Mouse (Mus musculus): Measurements from ENCODE around the gene Dock9. TPM values are rescaled to one million over a fixed set of nuclear protein-coding genes. Genes with fewer than 3 reads are reported as not detected.
"Not testable (repeated sequence)": the region's sequence is repeated elsewhere in the genome, so short reads cannot be mapped to it uniquely, and the experiment has no call there.

The Dock9 gene
- polyA plus RNA-seq, 1 experiment from 2014 or later, result 9.7 TPM

- Histone ChIP-seq H3K4me1 (no peaks in the 10 kb centered on the region), H3K27ac (replicated peaks) (no peak overlapping the region), H3K27me3 (replicated peaks) (no peaks in the 10 kb centered on the region), H3K9me3 (replicated peaks) (no peaks in the 10 kb centered on the region), H3K36me3 (peaks cover 29% of the 10 kb centered on the region), H3K4me3 (replicated peaks) (no peak overlapping the region), H3K4me2 (no peak overlapping the region), H3K9ac (replicated peaks) (no peak overlapping the region)
- no peak for ATAC-seq (ENCODE audit: low FRiP score)
- WGBS, result 80% methylated on average over 14 of the region's 14 CpGs
Observed at GRCm38 (mm10) chr14:121634093-121634735, 163.4 kb downstream of the Dock9 start.

- Histone ChIP-seq H3K36me3 (peaks cover 19% of the 10 kb centered on the region; the same call in 1 of the 2 replicates), H3K4me1 (no peaks in the 10 kb centered on the region), H3K9me3 (replicated peaks) (no peaks in the 10 kb centered on the region), H3K9ac (replicated peaks) (no peak overlapping the region), H3K27ac (replicated peaks) (no peak overlapping the region), H3K4me2 (no peak overlapping the region), H3K27me3 (replicated peaks) (no peaks in the 10 kb centered on the region), H3K4me3 (replicated peaks) (no peak overlapping the region)
- 96% methylated on average over 8 of the region's 8 CpGs for WGBS
- ATAC-seq (ENCODE audit: low FRiP score), result no peak
Observed at GRCm38 (mm10) chr14:121631934-121632333, 165.7 kb downstream of the Dock9 start.

DNA sequence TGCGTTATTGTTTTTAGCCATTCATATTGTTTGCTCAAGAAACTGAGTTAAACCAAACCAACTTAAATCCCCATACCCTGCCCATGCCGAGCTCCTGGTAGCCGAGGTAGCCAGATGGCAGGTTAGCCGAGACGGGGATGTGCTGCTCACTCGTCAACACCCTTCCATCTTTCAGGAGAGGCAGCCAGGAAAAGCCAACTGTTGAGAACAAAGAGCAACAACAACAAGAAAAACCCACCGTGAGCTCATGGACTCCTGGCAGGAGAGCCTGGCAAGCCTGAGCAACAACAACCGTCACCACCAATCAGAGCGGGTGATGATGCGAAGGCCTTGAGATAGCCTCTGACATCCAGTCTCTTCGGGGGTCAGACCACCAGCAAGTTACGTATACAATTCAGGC lies 170.9 kb downstream of the Dock9 start:
- Histone ChIP-seq H3K27me3 (replicated peaks) (no peaks in the 10 kb centered on the region), H3K9me3 (replicated peaks) (no peaks in the 10 kb centered on the region), H3K27ac (replicated peaks) (no peak overlapping the region), H3K4me3 (replicated peaks) (no peak overlapping the region), H3K4me2 (no peak overlapping the region), H3K4me1 (no peaks in the 10 kb centered on the region), H3K9ac (replicated peaks) (no peak overlapping the region), H3K36me3 (peaks cover 21% of the 10 kb centered on the region; the same call in 1 of the 2 replicates)
- no peak for ATAC-seq (ENCODE audit: low FRiP score)
- WGBS, result 93% methylated on average over 12 of the region's 12 CpGs

- not testable (repeated sequence) for H3K9me3 ChIP-seq (replicated peaks); H3K27ac ChIP-seq (replicated peaks); H3K4me1 ChIP-seq; ATAC-seq (ENCODE audit: low FRiP score); H3K9ac ChIP-seq (replicated peaks); H3K4me3 ChIP-seq (replicated peaks); H3K4me2 ChIP-seq; H3K27me3 ChIP-seq (replicated peaks)
- 96% methylated on average over 6 of the region's 6 CpGs for WGBS
- peaks cover 27% of the 10 kb centered on the region; the same call in 1 of the 2 replicates for H3K36me3 ChIP-seq
Observed at GRCm38 (mm10) chr14:121623996-121624542, 173.6 kb downstream of the Dock9 start.

- no peak overlapping the region for H3K27ac ChIP-seq (replicated peaks)
- peaks cover 25% of the 10 kb centered on the region; the same call in 1 of the 2 replicates for H3K36me3 ChIP-seq
- no peak for ATAC-seq (ENCODE audit: low FRiP score)
- H3K4me2 ChIP-seq, result no peak overlapping the region
- no peaks in the 10 kb centered on the region for H3K9me3 ChIP-seq (replicated peaks)
- WGBS, result 96% methylated on average over 3 of the region's 3 CpGs
- no peak overlapping the region for H3K9ac ChIP-seq (replicated peaks)
- H3K4me1 ChIP-seq, result no peaks in the 10 kb centered on the region
- no peaks in the 10 kb centered on the region for H3K27me3 ChIP-seq (replicated peaks)
- no peak overlapping the region for H3K4me3 ChIP-seq (replicated peaks)
Observed at GRCm38 (mm10) chr14:121621806-121622205, 175.8 kb downstream of the Dock9 start.

DNA sequence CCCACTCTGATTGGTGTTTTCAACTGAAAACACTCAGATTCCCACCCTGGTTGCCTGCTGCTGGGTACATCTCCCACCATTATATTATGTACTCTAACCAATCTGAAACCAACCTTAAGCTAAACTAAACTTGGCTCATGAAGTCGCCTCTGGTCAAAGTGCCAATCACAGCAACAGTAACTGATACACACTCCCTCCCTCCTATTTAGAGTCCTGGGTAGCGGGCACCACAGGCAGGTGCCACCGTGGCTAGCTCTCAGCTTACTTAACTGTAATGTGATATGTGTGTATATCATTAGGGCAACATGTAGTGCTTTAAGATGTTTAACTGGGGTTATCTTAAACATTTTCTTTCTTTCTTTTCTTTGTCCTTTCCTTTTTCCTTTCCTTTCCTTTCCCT lies 177.1 kb downstream of the Dock9 start:
- Histone ChIP-seq H3K9ac (replicated peaks) (no peak overlapping the region), H3K9me3 (replicated peaks) (no peaks in the 10 kb centered on the region), H3K4me2 (no peak overlapping the region), H3K27ac (replicated peaks) (no peak overlapping the region), H3K27me3 (replicated peaks) (no peaks in the 10 kb centered on the region), H3K36me3 (peaks cover 18% of the 10 kb centered on the region; the same call in 1 of the 2 replicates), H3K4me1 (no peaks in the 10 kb centered on the region), H3K4me3 (replicated peaks) (no peak overlapping the region)
- ATAC-seq (ENCODE audit: low FRiP score), result no peak
- 95% methylated on average over 3 of the region's 3 CpGs for WGBS

GRCm38 (mm10) chr14:121620157-121620556 lies 177.5 kb downstream of the Dock9 start:
- Histone ChIP-seq H3K27me3 (replicated peaks) (no peaks in the 10 kb centered on the region), H3K9ac (replicated peaks) (no peak overlapping the region), H3K4me3 (replicated peaks) (no peak overlapping the region), H3K4me1 (no peaks in the 10 kb centered on the region), H3K36me3 (peaks cover 18% of the 10 kb centered on the region; the same call in 1 of the 2 replicates), H3K27ac (replicated peaks) (no peak overlapping the region), H3K4me2 (no peak overlapping the region), H3K9me3 (replicated peaks) (no peaks in the 10 kb centered on the region)
- ATAC-seq (ENCODE audit: low FRiP score), result no peak
- 97% methylated on average over 7 of the region's 7 CpGs for WGBS

DNA sequence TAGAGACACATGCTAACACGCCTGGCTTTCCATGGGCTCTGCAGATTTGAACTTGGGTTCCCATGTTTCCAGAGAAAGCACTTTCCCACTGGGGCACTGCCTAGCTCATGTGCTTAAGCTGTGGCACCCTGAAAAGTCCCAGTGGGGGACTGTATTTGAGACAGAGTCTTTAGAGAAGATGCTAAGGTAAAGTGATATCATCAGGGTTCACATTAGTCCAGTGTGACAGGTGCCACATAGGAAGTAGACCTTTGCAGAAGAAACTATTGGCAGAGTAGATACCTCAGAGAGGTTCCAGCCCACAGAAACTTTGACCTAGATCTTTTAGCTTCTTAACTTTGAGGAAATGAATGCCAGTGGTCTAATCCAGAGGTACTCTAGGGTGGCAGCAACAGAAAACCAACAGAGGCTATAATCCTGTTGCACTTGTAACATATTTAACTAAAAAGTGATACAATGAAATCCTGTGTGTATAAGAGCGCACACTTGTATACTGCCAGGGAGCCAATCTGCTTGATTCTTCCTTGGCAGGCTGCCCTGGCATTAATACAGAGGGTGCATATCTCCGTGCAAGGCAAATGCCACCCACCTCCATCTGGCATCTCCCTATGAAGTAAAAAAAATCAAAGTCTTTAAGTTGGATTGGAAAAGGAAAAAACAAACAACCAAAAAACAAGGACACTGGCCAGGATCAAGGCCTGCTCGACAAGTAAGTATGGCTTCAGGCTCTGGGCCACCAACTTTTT lies 179.8 kb downstream of the Dock9 start:
- 0 out of 2 replicates have a peak, but pooled peaks cover 5% of the 10 kb centered on the region for H3K4me1 ChIP-seq
- H3K9me3 ChIP-seq (replicated peaks), result no peaks in the 10 kb centered on the region
- H3K4me3 ChIP-seq (replicated peaks), result no peak overlapping the region
- H3K36me3 ChIP-seq, result peaks cover 18% of the 10 kb centered on the region; the same call in 1 of the 2 replicates
- H3K27me3 ChIP-seq (replicated peaks), result no peaks in the 10 kb centered on the region
- no peak overlapping the region for H3K9ac ChIP-seq (replicated peaks)
- no peak overlapping the region for H3K27ac ChIP-seq (replicated peaks)
- no peak for ATAC-seq (ENCODE audit: low FRiP score)
- no peak overlapping the region for H3K4me2 ChIP-seq
- 71% methylated on average over 4 of the region's 4 CpGs for WGBS

DNA sequence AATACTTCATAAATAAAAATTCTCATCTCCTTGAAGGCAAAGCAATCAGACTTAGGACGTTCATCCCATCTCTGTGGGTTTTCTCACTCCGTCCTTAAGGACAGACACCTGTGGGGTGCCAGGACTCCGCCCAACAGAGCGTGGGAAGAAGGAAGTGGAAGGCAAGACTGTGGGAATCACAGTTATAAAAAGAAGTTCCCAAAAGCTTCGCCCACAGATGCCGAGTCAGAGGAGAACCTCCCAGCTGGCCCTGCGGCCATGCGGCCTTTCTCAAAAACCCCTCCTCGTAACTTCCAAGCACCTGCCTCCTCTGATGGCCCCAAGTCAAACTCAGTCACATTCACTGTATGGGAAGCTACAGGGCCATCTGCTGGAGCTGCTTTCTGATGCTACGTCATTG lies 182.2 kb downstream of the Dock9 start:
- H3K9me3 ChIP-seq (replicated peaks), result no peaks in the 10 kb centered on the region
- H3K4me1 ChIP-seq, result 0 out of 2 replicates have a peak, but pooled peaks cover 5% of the 10 kb centered on the region
- ATAC-seq (ENCODE audit: low FRiP score), result no peak
- H3K27me3 ChIP-seq (replicated peaks), result no peaks in the 10 kb centered on the region
- 84% methylated on average over 10 of the region's 10 CpGs for WGBS
- H3K9ac ChIP-seq (replicated peaks), result no peak overlapping the region
- no peak overlapping the region for H3K4me3 ChIP-seq (replicated peaks)
- H3K36me3 ChIP-seq, result peaks cover 7% of the 10 kb centered on the region; the same call in 1 of the 2 replicates
- no peak overlapping the region for H3K4me2 ChIP-seq
- H3K27ac ChIP-seq (replicated peaks), result no peak overlapping the region

- Histone ChIP-seq H3K36me3 (peaks cover 7% of the 10 kb centered on the region; the same call in 1 of the 2 replicates), H3K4me2 (no peak overlapping the region), H3K4me1 (0 out of 2 replicates have a peak, but pooled peaks cover 5% of the 10 kb centered on the region), H3K4me3 (replicated peaks) (no peak overlapping the region), H3K27ac (replicated peaks) (no peak overlapping the region), H3K9me3 (replicated peaks) (no peaks in the 10 kb centered on the region), H3K9ac (replicated peaks) (no peak overlapping the region), H3K27me3 (replicated peaks) (no peaks in the 10 kb centered on the region)
- 89% methylated on average over 6 of the region's 6 CpGs for WGBS
- no peak for ATAC-seq (ENCODE audit: low FRiP score)
Observed at GRCm38 (mm10) chr14:121614461-121615170, 183.0 kb downstream of the Dock9 start.

DNA sequence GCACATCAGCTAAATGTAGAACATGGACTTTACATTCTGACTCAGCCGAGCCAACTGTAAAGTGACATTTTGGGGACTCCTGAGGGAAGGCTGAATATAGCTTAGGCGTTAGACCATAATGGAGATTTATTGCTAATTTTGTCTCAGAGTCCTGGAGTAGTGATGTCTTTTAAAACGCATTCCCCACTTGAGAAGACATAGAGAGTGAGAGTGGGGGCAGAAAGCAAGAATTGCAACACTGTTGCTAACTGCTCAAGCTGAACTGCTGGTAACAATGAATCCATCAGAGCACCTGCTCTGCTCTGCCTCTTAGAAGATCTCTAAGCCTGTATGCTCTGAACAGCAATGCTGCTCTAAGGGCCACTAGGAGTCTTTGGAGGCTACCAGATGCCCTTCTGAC lies 184.1 kb downstream of the Dock9 start:
- ATAC-seq (ENCODE audit: low FRiP score), result peak; percentile 57; the same call in 1 of the 2 replicates
- peaks cover 7% of the 10 kb centered on the region; the same call in 1 of the 2 replicates for H3K36me3 ChIP-seq
- 0 out of 2 replicates have a peak, but pooled peaks cover 5% of the 10 kb centered on the region for H3K4me1 ChIP-seq
- no peaks in the 10 kb centered on the region for H3K27me3 ChIP-seq (replicated peaks)
- no peak overlapping the region for H3K4me3 ChIP-seq (replicated peaks)
- H3K9me3 ChIP-seq (replicated peaks), result no peaks in the 10 kb centered on the region
- H3K4me2 ChIP-seq, result no peak overlapping the region
- H3K9ac ChIP-seq (replicated peaks), result no peak overlapping the region
- WGBS, result 57% methylated on average over 3 of the region's 3 CpGs
- H3K27ac ChIP-seq (replicated peaks), result 0 out of 2 replicates have a peak overlapping the region, but pooled peaks have one; percentile 23
